Mouse (Mus musculus): Measurements from ENCODE around the gene Msgn1. TPM values are rescaled to one million over a fixed set of nuclear protein-coding genes. Genes with fewer than 3 reads are reported as not detected.
A peak's percentile ranks its signal among the peaks of the same experiment; 100 is the strongest.

The Msgn1 gene
- polyA plus RNA-seq (2012; rRNA removed): not detected in 2 replicates

- TF ChIP-seq CTCF (IDR thresholded peaks at IDR 0.05; ENCODE audit: borderline replicate concordance, extremely low read depth, insufficient read depth, insufficient read length) (no peak), POLR2A (IDR thresholded peaks at IDR 0.05; ENCODE audit: borderline replicate concordance, extremely low read depth, insufficient read depth, insufficient read length, poor library complexity, severe bottlenecking) (no peak)
- DNase-seq (ENCODE audit: low read depth): no peak
Measured at GRCm38 (mm10) chr12:11208872-11209271, at the start of gene Msgn1. Msgn1 (minus strand) TSS chr12:11208972.

DNA sequence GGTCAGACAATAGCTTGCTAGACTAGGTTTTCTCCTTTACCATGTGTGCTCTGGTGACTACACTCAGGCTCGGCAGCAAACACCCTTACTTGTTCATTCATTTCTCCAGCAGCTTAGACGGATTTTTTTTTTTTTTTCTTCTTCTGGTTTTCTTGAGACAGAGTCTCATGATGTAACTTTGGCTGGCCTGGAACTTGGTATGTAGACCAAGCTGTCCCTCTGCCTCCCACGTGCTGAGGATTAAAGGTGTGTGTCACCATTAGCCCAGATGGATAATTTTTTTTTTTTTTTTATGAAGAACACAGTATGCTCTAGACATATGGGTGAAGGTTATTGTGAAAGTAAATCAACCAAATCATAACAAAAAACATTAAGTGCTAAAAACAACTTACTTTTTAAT lies 41.5 kb upstream of the Msgn1 start:
- no peak for DNase-seq (ENCODE audit: low read depth)

DNA sequence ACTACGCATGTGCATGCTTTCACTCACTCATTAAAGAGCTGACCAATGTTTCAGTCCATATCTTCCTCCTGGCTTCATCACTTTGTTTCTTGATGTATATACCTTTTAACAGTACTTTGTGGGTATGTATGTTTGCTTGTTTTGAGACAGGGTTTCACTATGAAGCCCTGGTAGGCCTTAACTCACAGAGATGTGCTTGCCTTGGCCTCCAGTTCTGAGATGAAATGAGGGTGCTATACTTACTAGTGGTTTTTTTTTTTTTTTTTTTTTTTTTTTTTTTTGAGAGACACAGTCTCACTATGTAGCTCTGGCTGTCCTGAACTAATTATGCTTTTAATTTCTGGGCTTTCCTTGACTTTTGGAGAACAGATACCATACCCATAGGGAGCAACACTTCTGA lies 38.7 kb upstream of the Msgn1 start:
- no peak for DNase-seq (ENCODE audit: low read depth)
- TF ChIP-seq CTCF (IDR thresholded peaks at IDR 0.05; ENCODE audit: borderline replicate concordance, extremely low read depth, insufficient read depth, insufficient read length) (no peak), POLR2A (IDR thresholded peaks at IDR 0.05; ENCODE audit: borderline replicate concordance, extremely low read depth, insufficient read depth, insufficient read length, poor library complexity, severe bottlenecking) (no peak)

More for the DNA sequence above, 41.5 kb upstream of the Msgn1 start:
- TF ChIP-seq POLR2A (IDR thresholded peaks at IDR 0.05; ENCODE audit: borderline replicate concordance, extremely low read depth, insufficient read depth, insufficient read length, poor library complexity, severe bottlenecking) (no peak), CTCF (IDR thresholded peaks at IDR 0.05; ENCODE audit: borderline replicate concordance, extremely low read depth, insufficient read depth, insufficient read length) (no peak)

- no peak for DNase-seq (ENCODE audit: low read depth)
- no peak for TF ChIP-seq POLR2A (IDR thresholded peaks at IDR 0.05; ENCODE audit: borderline replicate concordance, extremely low read depth, insufficient read depth, insufficient read length, poor library complexity, severe bottlenecking)
- TF ChIP-seq CTCF (IDR thresholded peaks at IDR 0.05; ENCODE audit: borderline replicate concordance, extremely low read depth, insufficient read depth, insufficient read length): no peak
Measured at GRCm38 (mm10) chr12:11235996-11236395, 27.2 kb upstream of the Msgn1 start.

DNA sequence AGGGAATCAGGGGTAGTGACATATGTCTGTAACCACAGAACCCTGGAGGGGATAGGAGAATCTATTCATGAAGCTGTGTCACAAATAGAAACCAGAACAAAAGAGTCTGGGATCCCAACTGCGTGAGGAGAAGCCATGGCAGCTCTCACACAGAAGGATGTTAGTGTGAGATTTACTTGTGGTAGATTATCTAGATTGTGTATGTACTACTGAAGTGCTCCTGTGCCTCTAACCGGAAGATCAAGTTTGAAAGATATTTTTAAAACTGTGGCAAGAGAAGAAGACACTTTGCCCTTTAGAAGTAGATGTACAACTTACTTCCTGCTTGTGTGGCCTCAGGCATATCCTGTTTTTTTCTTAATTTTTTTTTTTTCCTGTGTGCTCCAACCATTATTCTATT lies 21.5 kb upstream of the Msgn1 start:
- TF ChIP-seq CTCF (IDR thresholded peaks at IDR 0.05; ENCODE audit: borderline replicate concordance, extremely low read depth, insufficient read depth, insufficient read length) (no peak), POLR2A (IDR thresholded peaks at IDR 0.05; ENCODE audit: borderline replicate concordance, extremely low read depth, insufficient read depth, insufficient read length, poor library complexity, severe bottlenecking) (no peak)
- no peak for DNase-seq (ENCODE audit: low read depth)

- no peak for DNase-seq (ENCODE audit: low read depth)
- no peak for TF ChIP-seq CTCF (IDR thresholded peaks at IDR 0.05; ENCODE audit: borderline replicate concordance, extremely low read depth, insufficient read depth, insufficient read length)
- TF ChIP-seq POLR2A (IDR thresholded peaks at IDR 0.05; ENCODE audit: borderline replicate concordance, extremely low read depth, insufficient read depth, insufficient read length, poor library complexity, severe bottlenecking): no peak
Measured at GRCm38 (mm10) chr12:11226529-11227268, 17.9 kb upstream of the Msgn1 start.

GRCm38 (mm10) chr12:11226123-11226522 lies 17.4 kb upstream of the Msgn1 start:
- no peak for DNase-seq (ENCODE audit: low read depth)
- TF ChIP-seq CTCF (IDR thresholded peaks at IDR 0.05; ENCODE audit: borderline replicate concordance, extremely low read depth, insufficient read depth, insufficient read length): no peak
- no peak for TF ChIP-seq POLR2A (IDR thresholded peaks at IDR 0.05; ENCODE audit: borderline replicate concordance, extremely low read depth, insufficient read depth, insufficient read length, poor library complexity, severe bottlenecking)

DNA sequence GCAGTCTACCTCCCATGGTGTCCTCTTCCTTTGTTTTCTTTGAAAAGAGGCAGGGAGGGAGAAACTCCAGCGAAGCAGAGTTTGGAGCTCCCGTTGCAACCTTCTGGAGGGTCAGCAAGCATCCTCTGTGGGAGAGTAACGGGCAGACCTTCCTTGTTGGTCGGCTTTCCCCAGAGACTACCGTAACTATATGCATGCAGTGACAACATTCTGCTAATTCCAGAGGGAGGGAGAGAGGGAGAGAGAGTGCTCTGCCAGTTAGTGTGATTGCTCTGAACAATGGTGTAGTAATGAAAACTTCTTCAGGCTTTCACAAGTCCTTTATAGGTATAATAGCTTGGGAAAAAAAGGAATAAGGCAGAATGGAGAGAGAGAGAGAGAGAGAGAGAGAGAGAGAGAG lies 15.9 kb upstream of the Msgn1 start:
- DNase-seq (ENCODE audit: low read depth): no peak
- TF ChIP-seq CTCF (IDR thresholded peaks at IDR 0.05; ENCODE audit: borderline replicate concordance, extremely low read depth, insufficient read depth, insufficient read length): no peak
- TF ChIP-seq POLR2A (IDR thresholded peaks at IDR 0.05; ENCODE audit: borderline replicate concordance, extremely low read depth, insufficient read depth, insufficient read length, poor library complexity, severe bottlenecking): no peak

- TF ChIP-seq POLR2A (IDR thresholded peaks at IDR 0.05; ENCODE audit: borderline replicate concordance, extremely low read depth, insufficient read depth, insufficient read length, poor library complexity, severe bottlenecking) (no peak), CTCF (IDR thresholded peaks at IDR 0.05; ENCODE audit: borderline replicate concordance, extremely low read depth, insufficient read depth, insufficient read length) (no peak)
- no peak for DNase-seq (ENCODE audit: low read depth)
Measured at GRCm38 (mm10) chr12:11223090-11223489, 14.3 kb upstream of the Msgn1 start.

DNA sequence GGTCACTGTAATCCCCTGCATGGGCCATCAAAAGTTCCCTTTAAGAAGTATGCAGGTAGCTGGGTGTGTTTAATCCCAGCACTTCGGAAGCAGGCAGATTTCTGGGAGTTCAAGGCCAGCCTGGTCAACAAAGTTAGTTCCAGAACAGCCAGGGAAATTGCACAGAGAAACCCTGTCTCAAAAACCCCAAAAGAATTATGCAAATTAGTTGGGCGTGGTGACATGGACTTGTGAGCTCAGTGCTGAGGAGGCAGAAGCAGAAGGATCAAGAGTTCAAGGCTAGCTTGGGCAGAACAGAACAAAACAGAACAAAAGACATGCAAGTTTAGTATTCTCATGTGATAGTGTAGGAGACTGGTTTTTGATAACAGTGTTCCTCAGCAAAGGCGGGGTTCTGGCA lies 13.8 kb upstream of the Msgn1 start:
- TF ChIP-seq POLR2A (IDR thresholded peaks at IDR 0.05; ENCODE audit: borderline replicate concordance, extremely low read depth, insufficient read depth, insufficient read length, poor library complexity, severe bottlenecking) (no peak), CTCF (IDR thresholded peaks at IDR 0.05; ENCODE audit: borderline replicate concordance, extremely low read depth, insufficient read depth, insufficient read length) (no peak)
- no peak for DNase-seq (ENCODE audit: low read depth)

GRCm38 (mm10) chr12:11221524-11222330 lies 13.0 kb upstream of the Msgn1 start:
- no peak for TF ChIP-seq CTCF (IDR thresholded peaks at IDR 0.05; ENCODE audit: borderline replicate concordance, extremely low read depth, insufficient read depth, insufficient read length)
- no peak for TF ChIP-seq POLR2A (IDR thresholded peaks at IDR 0.05; ENCODE audit: borderline replicate concordance, extremely low read depth, insufficient read depth, insufficient read length, poor library complexity, severe bottlenecking)
- peak; percentile 84 for DNase-seq (ENCODE audit: low read depth)

Data from brain, embryonic 14.5 days (tissue).